Mouse (Mus musculus) neural tube, embryonic 11.5 days (tissue): ENCODE data around the gene Ulk2. TPM values are rescaled to one million over a fixed set of nuclear protein-coding genes. Genes with fewer than 3 reads are reported as not detected.
"Not testable (repeated sequence)": the region's sequence is repeated elsewhere in the genome, so short reads cannot be mapped to it uniquely, and the experiment has no call there.

Experiments used
- ATAC-seq: fragments of 200-750 bp; cut with Nextera tagmentation; 2 replicates; pipeline ENCODE4 v1.8.0; 2017; ENCODE audit warnings: moderate number of reproducible peaks, mild to moderate bottlenecking, moderate TSS enrichment, moderate library complexity; ENCODE audit not compliant: insufficient read depth, low FRiP score, low TSS enrichment
- DNase-seq: peaks from one replicate; pipeline ENCODE4 v3.0.0-alpha.2; 2015; ENCODE audit warnings: low spot score
- H3K27ac ChIP-seq: fragments of 300-500 bp; sonication (generic); 2 replicates; pipeline ENCODE4 v1.5.1; 2014; ENCODE audit warnings: low read depth, mild to moderate bottlenecking, low read length
- H3K27me3 ChIP-seq: fragments of 300-500 bp; sonication (generic); 2 replicates; pipeline ENCODE4 v1.6.1; 2014; ENCODE audit warnings: mild to moderate bottlenecking, low read length, mixed read lengths; ENCODE audit not compliant: control insufficient read depth, insufficient read depth
- H3K36me3 ChIP-seq: fragments of 300-500 bp; sonication (generic); 2 replicates; pipeline ENCODE4 v1.6.1; 2014; ENCODE audit warnings: mild to moderate bottlenecking, low read length, moderate library complexity, mixed read lengths; ENCODE audit not compliant: control insufficient read depth, insufficient read depth
- H3K4me1 ChIP-seq: fragments of 300-500 bp; sonication (generic); 2 replicates; pipeline ENCODE4 v1.6.1; 2014; ENCODE audit warnings: low read length, mixed read lengths; ENCODE audit not compliant: control insufficient read depth, insufficient read depth
- H3K4me2 ChIP-seq: fragments of 300-500 bp; sonication (generic); 2 replicates; pipeline ENCODE4 v1.6.1; 2014; ENCODE audit warnings: low read depth, mild to moderate bottlenecking, moderate library complexity
- H3K4me3 ChIP-seq: fragments of 300-500 bp; sonication (generic); 2 replicates; pipeline ENCODE4 v1.5.1; 2014; ENCODE audit warnings: low read depth, low read length
- H3K9ac ChIP-seq: fragments of 300-500 bp; sonication (generic); 2 replicates; pipeline ENCODE4 v1.6.1; 2014; ENCODE audit warnings: mild to moderate bottlenecking, low read length
- H3K9me3 ChIP-seq: fragments of 300-500 bp; sonication (generic); 2 replicates; pipeline ENCODE4 v1.6.1; 2016; ENCODE audit warnings: low read length; ENCODE audit not compliant: control insufficient read depth
- WGBS: fragments of 180-500 bp; shearing (Covaris S2); extraction: QIAGEN DNeasy Blood & Tissue Kit; methylation state at CpG from one replicate; pipeline ENCODE4 v1.1.7; 2014; 5-methylcytosine and 5-hydroxymethylcytosine counted together
- polyA plus RNA-seq: library from polyadenylated mRNA; unstranded; fragments of >200 nt; fragmentation: Nextera tagmentation; extraction: Ambion mirVana; gene quantifications from 2 replicates; pipeline ENCODE4 v1.2.1, GENCODE M21; 2014

The Ulk2 gene
- polyA plus RNA-seq, 1 experiment from 2014 or later: 37.5 TPM

- Histone ChIP-seq H3K4me3 (peak overlapping the region; percentile 65), H3K27ac (peak overlapping the region; percentile 91), H3K9ac (peak overlapping the region; percentile 77), H3K36me3 (no peaks in the 10 kb centered on the region), H3K9me3 (no peaks in the 10 kb centered on the region), H3K4me1 (no peaks in the 10 kb centered on the region), H3K4me2 (peak overlapping the region; percentile 70), H3K27me3 (no peaks in the 10 kb centered on the region)
- peak; percentile 84 for DNase-seq
- peak; percentile 88 for ATAC-seq
- WGBS: under 1% methylated on average over 74 of the region's 87 CpGs
Measured at GRCm38 (mm10) chr11:61854211-61854987, 474 bp downstream of the Ulk2 start.

GRCm38 (mm10) chr11:61853659-61854058 is 1.2 kb downstream of the Ulk2 start:
- Histone ChIP-seq H3K4me1 (no peaks in the 10 kb centered on the region), H3K9ac (peak overlapping the region; percentile 77), H3K27ac (no peak overlapping the region), H3K36me3 (no peaks in the 10 kb centered on the region), H3K4me2 (peak overlapping the region; percentile 70), H3K4me3 (peak overlapping the region; percentile 65), H3K9me3 (no peaks in the 10 kb centered on the region), H3K27me3 (no peaks in the 10 kb centered on the region)
- WGBS: 20% methylated on average over 5 of the region's 5 CpGs
- DNase-seq (no peak), ATAC-seq (no peak)

- DNase-seq: no peak
- H3K4me3 ChIP-seq: no peak overlapping the region
- H3K27me3 ChIP-seq: no peaks in the 10 kb centered on the region
- no peak overlapping the region for H3K27ac ChIP-seq
- no peak overlapping the region for H3K4me2 ChIP-seq
- no peaks in the 10 kb centered on the region for H3K4me1 ChIP-seq
- H3K36me3 ChIP-seq: no peaks in the 10 kb centered on the region
- H3K9ac ChIP-seq: no peak overlapping the region
- no peaks in the 10 kb centered on the region for H3K9me3 ChIP-seq
- ATAC-seq: no peak
Measured at GRCm38 (mm10) chr11:61852916-61853315, 2.0 kb downstream of the Ulk2 start.

- no peaks in the 10 kb centered on the region for H3K27me3 ChIP-seq
- ATAC-seq (no peak), DNase-seq (no peak)
- no peak overlapping the region for H3K4me3 ChIP-seq
- H3K9ac ChIP-seq: no peak overlapping the region
- no peaks in the 10 kb centered on the region for H3K9me3 ChIP-seq
- no peaks in the 10 kb centered on the region for H3K4me1 ChIP-seq
- H3K27ac ChIP-seq: no peak overlapping the region
- WGBS: 88% methylated on average over 3 of the region's 3 CpGs
- no peak overlapping the region for H3K4me2 ChIP-seq
- no peaks in the 10 kb centered on the region for H3K36me3 ChIP-seq
Measured at GRCm38 (mm10) chr11:61851195-61851594, 3.7 kb downstream of the Ulk2 start.

GRCm38 (mm10) chr11:61840663-61841062 is 14.2 kb downstream of the Ulk2 start:
- H3K27ac ChIP-seq, H3K9ac ChIP-seq, H3K36me3 ChIP-seq, H3K4me1 ChIP-seq, H3K9me3 ChIP-seq, H3K4me3 ChIP-seq, H3K27me3 ChIP-seq, DNase-seq, H3K4me2 ChIP-seq, ATAC-seq: not testable (repeated sequence)
- 60% methylated on average over 3 of the region's 3 CpGs for WGBS

- H3K27ac ChIP-seq: no peak overlapping the region
- no peak overlapping the region for H3K4me3 ChIP-seq
- H3K27me3 ChIP-seq: no peaks in the 10 kb centered on the region
- H3K4me2 ChIP-seq: no peak overlapping the region
- H3K9ac ChIP-seq: no peak overlapping the region
- DNase-seq (no peak), ATAC-seq (no peak)
- no peaks in the 10 kb centered on the region for H3K4me1 ChIP-seq
- H3K9me3 ChIP-seq: no peaks in the 10 kb centered on the region
- no peaks in the 10 kb centered on the region for H3K36me3 ChIP-seq
Measured at GRCm38 (mm10) chr11:61839940-61840339, 14.9 kb downstream of the Ulk2 start.

- DNase-seq (no peak), ATAC-seq (no peak)
Measured at GRCm38 (mm10) chr11:61839182-61839581, 15.7 kb downstream of the Ulk2 start.

GRCm38 (mm10) chr11:61809793-61810192 is 45.1 kb downstream of the Ulk2 start:
- no peak for ATAC-seq
- Histone ChIP-seq H3K27me3 (no peaks in the 10 kb centered on the region), H3K9me3 (no peaks in the 10 kb centered on the region), H3K4me3 (no peak overlapping the region), H3K36me3 (peaks cover 2% of the 10 kb centered on the region; the same call in 1 of the 2 replicates), H3K4me2 (no peak overlapping the region), H3K27ac (no peak overlapping the region), H3K9ac (no peak overlapping the region), H3K4me1 (no peaks in the 10 kb centered on the region)
- WGBS: 31% methylated on average over 4 of the region's 4 CpGs
- DNase-seq: peak; percentile 18

More at GRCm38 (mm10) chr11:61839182-61839581, 15.7 kb downstream of the Ulk2 start:
- Histone ChIP-seq H3K9ac (no peak overlapping the region), H3K36me3 (no peaks in the 10 kb centered on the region), H3K27ac (no peak overlapping the region), H3K4me1 (no peaks in the 10 kb centered on the region), H3K9me3 (no peaks in the 10 kb centered on the region), H3K4me2 (no peak overlapping the region), H3K4me3 (no peak overlapping the region), H3K27me3 (no peaks in the 10 kb centered on the region)
- WGBS: 94% methylated on average over 1 of the region's 1 CpGs

GRCm38 (mm10) chr11:61808551-61809117 is 46.2 kb downstream of the Ulk2 start:
- Histone ChIP-seq H3K36me3 (peaks cover 2% of the 10 kb centered on the region; the same call in 1 of the 2 replicates), H3K4me2 (no peak overlapping the region), H3K4me1 (no peaks in the 10 kb centered on the region), H3K4me3 (no peak overlapping the region), H3K27me3 (no peaks in the 10 kb centered on the region), H3K27ac (no peak overlapping the region), H3K9me3 (no peaks in the 10 kb centered on the region), H3K9ac (no peak overlapping the region)
- ATAC-seq (no peak), DNase-seq (no peak)
- WGBS: 95% methylated on average over 2 of the region's 2 CpGs
